Mouse (Mus musculus) heart, postnatal 10 days (tissue): ENCODE measurements around the gene Adarb1. TPM values are rescaled to one million over a fixed set of nuclear protein-coding genes. Genes with fewer than 3 reads are reported as not detected.

Source experiments
- DNase-seq, 2 experiments: peaks; one replicate each; pipeline ENCODE4 v3.0.0; 2021
- intact Hi-C: fragments of 180-260 bp; cut with DNase I; formaldehyde crosslinking; loops from one replicate; pipeline ENCODE4 v1.15.1; 2025
- total RNA-seq, 2 experiments: library from RNA; stranded (reverse); gene quantifications; 2 replicates each; pipeline ENCODE4 v1.2.3; 2021

The Adarb1 gene
- total RNA-seq, 2 experiments from 2014 or later: 19.4 to 27.4 TPM

GRCm38 (mm10) chr10:77329446-77330094 lies 88.5 kb downstream of the Adarb1 start:
- intact Hi-C loops: no loop called here
- no peak for DNase-seq

- intact Hi-C loops: no loop called here
- DNase-seq: peak in 1 of 2 experiments; percentile 13
Observed at GRCm38 (mm10) chr10:77324716-77325115, 93.4 kb downstream of the Adarb1 start.

GRCm38 (mm10) chr10:77321611-77322010 lies 96.5 kb downstream of the Adarb1 start:
- intact Hi-C loops: no loop called here
- DNase-seq: no peak

GRCm38 (mm10) chr10:77321001-77321400 lies 97.1 kb downstream of the Adarb1 start:
- DNase-seq: no peak
- intact Hi-C loops: no loop called here

- intact Hi-C loops: no loop called here
Observed at GRCm38 (mm10) chr10:77315682-77316081, 102.4 kb downstream of the Adarb1 start.

GRCm38 (mm10) chr10:77314711-77315266 lies 103.3 kb downstream of the Adarb1 start:
- intact Hi-C loops: no loop called here

More at GRCm38 (mm10) chr10:77315682-77316081, 102.4 kb downstream of the Adarb1 start:
- no peak for DNase-seq

GRCm38 (mm10) chr10:77308978-77309377 lies 109.1 kb downstream of the Adarb1 start:
- intact Hi-C loops: no loop called here
- DNase-seq: no peak

More at GRCm38 (mm10) chr10:77314711-77315266, 103.3 kb downstream of the Adarb1 start:
- DNase-seq: peak; percentile 12 to 14

- intact Hi-C loops: no loop called here
- DNase-seq: no peak
Observed at GRCm38 (mm10) chr10:77305766-77306165, 112.3 kb downstream of the Adarb1 start.

- no peak for DNase-seq
- intact Hi-C loops: no loop called here
Observed at GRCm38 (mm10) chr10:77304840-77305533, 113.1 kb downstream of the Adarb1 start.

GRCm38 (mm10) chr10:77304362-77304761 lies 113.7 kb downstream of the Adarb1 start:
- DNase-seq: no peak
- intact Hi-C loops: no loop called here

GRCm38 (mm10) chr10:77300934-77301297 lies 117.2 kb downstream of the Adarb1 start:
- DNase-seq: no peak
- intact Hi-C loops: no loop called here

- DNase-seq: no peak
- intact Hi-C loops: no loop called here
Observed at GRCm38 (mm10) chr10:77300237-77300933, 117.7 kb downstream of the Adarb1 start.

GRCm38 (mm10) chr10:77299194-77299593 lies 118.9 kb downstream of the Adarb1 start:
- DNase-seq: no peak
- intact Hi-C loops: no loop called here

GRCm38 (mm10) chr10:77298621-77299020 lies 119.4 kb downstream of the Adarb1 start:
- no peak for DNase-seq
- intact Hi-C loops: no loop called here

GRCm38 (mm10) chr10:77294691-77295090 lies 123.4 kb downstream of the Adarb1 start:
- DNase-seq: peak in 1 of 2 experiments; percentile 22
- intact Hi-C loops: no loop called here

GRCm38 (mm10) chr10:77290624-77291366 lies 127.3 kb downstream of the Adarb1 start:
- no peak for DNase-seq
- intact Hi-C loops: no loop called here

GRCm38 (mm10) chr10:77289559-77289958 lies 128.5 kb downstream of the Adarb1 start:
- DNase-seq: no peak
- intact Hi-C loops: no loop called here

GRCm38 (mm10) chr10:77288639-77289195 lies 129.4 kb downstream of the Adarb1 start:
- DNase-seq: no peak
- intact Hi-C loops: no loop called here

GRCm38 (mm10) chr10:77287626-77288025 lies 130.4 kb downstream of the Adarb1 start:
- DNase-seq: no peak

GRCm38 (mm10) chr10:77284832-77285231 lies 133.2 kb downstream of the Adarb1 start:
- intact Hi-C loops: loop anchor here (5.0 kb wide), 2 partner anchors 132 to 282 kb away; partner anchors contain the start of gene Adarb1

More at GRCm38 (mm10) chr10:77287626-77288025, 130.4 kb downstream of the Adarb1 start:
- intact Hi-C loops: no loop called here

More at GRCm38 (mm10) chr10:77284832-77285231, 133.2 kb downstream of the Adarb1 start:
- DNase-seq: no peak
